ENCODE assay signal across 33 mouse cellular contexts in genomic region chr17:12562215-12562614, GRCm38 (mm10). TPM values are rescaled to one million over a fixed set of nuclear protein-coding genes. Genes with fewer than 3 reads are reported as not detected.
DNase-seq lines count a peak whose midpoint lies in the region; ATAC-seq and TF ChIP-seq lines count a peak whose summit lies in the region.
"Had no signal": no experiment of that assay in that cellular context is flagged by ENCODE, and none has a peak within 500 bp of the region (broad histone marks: within the 10 kb centered on the region; RNA-seq: fewer than 3 reads in every experiment).

No protein-coding gene starts in this region.

- H3K79me2 ChIP-seq in heart, adult 2 months (replicated peaks; ENCODE audit: control insufficient read depth, insufficient read depth, low read length), result no peaks in the 10 kb centered on the region

- TF ChIP-seq POLR2A in heart, adult 2 months (IDR thresholded peaks at IDR 0.05; ENCODE audit: insufficient read depth, low read depth, low read length), result no peak

- peak; percentile 45 for TF ChIP-seq CTCF in heart, adult 2 months (IDR thresholded peaks at IDR 0.05)
- TF ChIP-seq CTCF in kidney, postnatal 0 days (IDR thresholded peaks at IDR 0.05; ENCODE audit: low read depth), result peak; percentile 59
- TF ChIP-seq CTCF in lung, embryonic 14.5 days (IDR thresholded peaks at IDR 0.05; ENCODE audit: low read depth), result peak; percentile 17; the same call in 1 of the 2 replicates
- TF ChIP-seq CTCF in stomach, postnatal 0 days (IDR thresholded peaks at IDR 0.05; ENCODE audit: low read depth), result peak; percentile 42; the same call in 1 of the 2 replicates

- TF ChIP-seq EP300 in heart, adult 2 months (IDR thresholded peaks at IDR 0.05; ENCODE audit: insufficient read depth, low read depth, low read length), result no peak
- no peak for TF ChIP-seq EP300 in stomach, postnatal 0 days (optimal IDR thresholded peaks at IDR 0.05)

- no peak overlapping the region for H3K4me2 ChIP-seq in kidney, postnatal 0 days (ENCODE audit: low read length)
- no peak overlapping the region for H3K4me2 ChIP-seq in lung, embryonic 14.5 days
- no peak overlapping the region for H3K4me2 ChIP-seq in stomach, postnatal 0 days (replicated peaks; ENCODE audit: low read depth)
- H3K4me2 ChIP-seq: embryonic facial prominence, embryonic 12.5 days; heart, embryonic 13.5 days; limb, embryonic 13.5 days; neural tube, embryonic 15.5 days; stomach, embryonic 15.5 days had no signal

- no peak overlapping the region for H3K9ac ChIP-seq in heart, adult 2 months (ENCODE audit: low read depth, low read length)
- H3K9ac ChIP-seq in kidney, postnatal 0 days (ENCODE audit: low read depth, low read length), result no peak overlapping the region
- no peak overlapping the region for H3K9ac ChIP-seq in lung, embryonic 14.5 days
- H3K9ac ChIP-seq in stomach, postnatal 0 days (ENCODE audit: low read length), result no peak overlapping the region
- H3K9ac ChIP-seq: embryonic facial prominence, embryonic 12.5 days; heart, embryonic 13.5 days; limb, embryonic 13.5 days; liver, embryonic 14.5 days; neural tube, embryonic 15.5 days; stomach, embryonic 15.5 days had no signal

- no peak for ATAC-seq in kidney, postnatal 0 days (replicated peaks; ENCODE audit: low FRiP score, low read depth)
- no peak for ATAC-seq in lung, embryonic 14.5 days (ENCODE audit: insufficient read depth)
- no peak for ATAC-seq in stomach, postnatal 0 days (ENCODE audit: low FRiP score, low TSS enrichment)
- ATAC-seq: forebrain, embryonic 14.5 days; hindbrain, embryonic 16.5 days; Patski had no signal

- peaks cover 10% of the 10 kb centered on the region for H3K9me3 ChIP-seq in heart, embryonic 10.5 days
- no peaks in the 10 kb centered on the region for H3K9me3 ChIP-seq in kidney, postnatal 0 days (replicated peaks; ENCODE audit: low read length)
- 0 out of 2 replicates have a peak, but pooled peaks cover 6% of the 10 kb centered on the region for H3K9me3 ChIP-seq in lung, embryonic 14.5 days (ENCODE audit: low read depth, low read length)
- H3K9me3 ChIP-seq in stomach, postnatal 0 days (ENCODE audit: control insufficient read depth, low read length), result no peaks in the 10 kb centered on the region
- H3K9me3 ChIP-seq: neural tube, embryonic 15.5 days; stomach, embryonic 15.5 days had no signal

- 76% methylated on average over 4 of the region's 4 CpGs for WGBS in heart, adult 2 months
- 78% methylated on average over 4 of the region's 4 CpGs for WGBS in heart, embryonic 10.5 days
- WGBS in kidney, postnatal 0 days, result 77% methylated on average over 4 of the region's 4 CpGs
- 81% methylated on average over 4 of the region's 4 CpGs for WGBS in lung, embryonic 14.5 days
- 76% methylated on average over 4 of the region's 4 CpGs for WGBS in stomach, postnatal 0 days

- no peaks in the 10 kb centered on the region for H3K27me3 ChIP-seq in heart, adult 2 months (ENCODE audit: control insufficient read depth, insufficient read depth, low read length)
- no peaks in the 10 kb centered on the region for H3K27me3 ChIP-seq in heart, embryonic 10.5 days (ENCODE audit: insufficient read depth, poor library complexity, severe bottlenecking)
- no peaks in the 10 kb centered on the region for H3K27me3 ChIP-seq in kidney, postnatal 0 days (ENCODE audit: insufficient read depth, low read length)
- no peaks in the 10 kb centered on the region for H3K27me3 ChIP-seq in lung, embryonic 14.5 days (ENCODE audit: insufficient read depth, low read length)
- no peaks in the 10 kb centered on the region for H3K27me3 ChIP-seq in stomach, postnatal 0 days (ENCODE audit: control insufficient read depth, insufficient read depth, low read length)
- H3K27me3 ChIP-seq: embryonic facial prominence, embryonic 12.5 days; heart, embryonic 13.5 days; limb, embryonic 13.5 days; neural tube, embryonic 15.5 days; Patski; stomach, embryonic 15.5 days had no signal

- no peak overlapping the region for H3K27ac ChIP-seq in heart, adult 2 months
- no peak overlapping the region for H3K27ac ChIP-seq in heart, embryonic 10.5 days
- H3K27ac ChIP-seq in kidney, postnatal 0 days, result no peak overlapping the region
- H3K27ac ChIP-seq in lung, embryonic 14.5 days (ENCODE audit: low read depth), result no peak overlapping the region
- H3K27ac ChIP-seq in stomach, postnatal 0 days (replicated peaks), result no peak overlapping the region
- H3K27ac ChIP-seq: embryonic facial prominence, embryonic 12.5 days; heart, embryonic 13.5 days; limb, embryonic 13.5 days; liver, embryonic 14.5 days; macrophage; neural tube, embryonic 15.5 days; stomach, embryonic 15.5 days had no signal

- DNase-seq in heart, adult 2 months, result no peak
- DNase-seq in heart, embryonic 10.5 days (ENCODE audit: low spot score), result no peak
- peak; percentile 14 for DNase-seq in kidney, postnatal 0 days (ENCODE audit: low spot score)
- DNase-seq in kidney, postnatal 4 days, result no peak
- DNase-seq in lung, embryonic 14.5 days, result no peak
- DNase-seq in lung, postnatal 14 days, result no peak
- DNase-seq in stomach, postnatal 0 days (ENCODE audit: low spot score), result no peak
- no peak for DNase-seq in thymus, postnatal 25 days
- DNase-seq: adrenal gland, postnatal 25 days; cerebellum, adult 11-12 months; cerebellum, adult 9-11 months; embryo, embryonic 11 days; gastrocnemius, postnatal 36 days; heart, adult 18-20 months; kidney, postnatal 14 days; midbrain, embryonic 14.5 days; retina, postnatal 1 day; right cerebral cortex, postnatal 14 days; thymus, postnatal 14 days had no signal

- no peaks in the 10 kb centered on the region for H3K36me3 ChIP-seq in heart, adult 2 months (ENCODE audit: control insufficient read depth, insufficient read depth, low read length)
- no peaks in the 10 kb centered on the region for H3K36me3 ChIP-seq in heart, embryonic 10.5 days
- no peaks in the 10 kb centered on the region for H3K36me3 ChIP-seq in kidney, postnatal 0 days (ENCODE audit: insufficient read depth, low read length)
- H3K36me3 ChIP-seq in lung, embryonic 14.5 days (ENCODE audit: insufficient read depth), result no peaks in the 10 kb centered on the region
- H3K36me3 ChIP-seq in stomach, postnatal 0 days (ENCODE audit: control insufficient read depth, insufficient read depth, low read length), result no peaks in the 10 kb centered on the region
- H3K36me3 ChIP-seq: embryonic facial prominence, embryonic 12.5 days; G1E; heart, embryonic 13.5 days; limb, embryonic 13.5 days; neural tube, embryonic 15.5 days; stomach, embryonic 15.5 days had no signal

- no peaks in the 10 kb centered on the region for H3K4me1 ChIP-seq in heart, adult 2 months (ENCODE audit: control insufficient read depth, insufficient read depth, low read length)
- H3K4me1 ChIP-seq in heart, embryonic 10.5 days, result no peaks in the 10 kb centered on the region
- no peaks in the 10 kb centered on the region for H3K4me1 ChIP-seq in kidney, postnatal 0 days (replicated peaks; ENCODE audit: insufficient read depth, low read length)
- no peaks in the 10 kb centered on the region for H3K4me1 ChIP-seq in lung, embryonic 14.5 days (ENCODE audit: insufficient read depth)
- H3K4me1 ChIP-seq in stomach, postnatal 0 days (replicated peaks; ENCODE audit: control insufficient read depth, insufficient read depth), result no peaks in the 10 kb centered on the region
- H3K4me1 ChIP-seq: embryonic facial prominence, embryonic 12.5 days; heart, embryonic 13.5 days; limb, embryonic 13.5 days; neural tube, embryonic 15.5 days; stomach, embryonic 15.5 days had no signal

- H3K4me3 ChIP-seq in heart, adult 2 months, result no peak overlapping the region
- H3K4me3 ChIP-seq in heart, embryonic 10.5 days, result no peak overlapping the region
- H3K4me3 ChIP-seq in kidney, postnatal 0 days (replicated peaks; ENCODE audit: low read depth, low read length), result no peak overlapping the region
- no peak overlapping the region for H3K4me3 ChIP-seq in lung, embryonic 14.5 days (ENCODE audit: low read depth, low read length)
- H3K4me3 ChIP-seq in stomach, postnatal 0 days (ENCODE audit: low read depth, low read length), result no peak overlapping the region
- H3K4me3 ChIP-seq: embryonic facial prominence, embryonic 12.5 days; heart, embryonic 13.5 days; limb, embryonic 13.5 days; neural tube, embryonic 15.5 days; stomach, embryonic 15.5 days had no signal

- intact Hi-C loops in heart, adult 2 months (cut with DNase I), result loop anchor here (5.0 kb wide), 1 partner anchor 95 kb away; no protein-coding TSS in a partner anchor

RNA-seq across cellular contexts. Expression of gene Slc22a2, which starts 21.7 kb away (rescaled TPM):
- total RNA-seq in heart, adult 2 months (2021), result not detected
- polyA plus RNA-seq in heart, adult 2 months (2012; rRNA removed), result 0.20 TPM in 1 of 2 replicates, not detected in the other
- 0.09 TPM in 1 of 2 replicates, not detected in the other for polyA plus RNA-seq in heart, embryonic 10.5 days (2016; fragmentation: Nextera tagmentation; extraction: Ambion mirVana)
- 55.6 and 65.6 TPM in 2 replicates for polyA plus RNA-seq in kidney, postnatal 0 days (2015; fragmentation: Nextera tagmentation; extraction: Ambion mirVana)
- not detected in 2 replicates for polyA plus RNA-seq in lung, embryonic 14.5 days (2014; fragmentation: Nextera tagmentation; extraction: Ambion mirVana)
- polyA plus RNA-seq in stomach, postnatal 0 days (2015; fragmentation: Nextera tagmentation; extraction: Ambion mirVana), result not detected in 2 replicates
- total RNA-seq: G1E; gastrocnemius, postnatal 36 days; heart, adult 18-20 months; heart, postnatal 25 days had no signal
- polyA plus RNA-seq: embryonic facial prominence, embryonic 12.5 days; G1E; heart, embryonic 13.5 days; hindbrain, embryonic 11.5 days; limb, embryonic 13.5 days; lung, embryonic 16.5 days; macrophage; Patski had no signal

RNA-seq across cellular contexts. Expression of gene Slc22a3, which starts 54.7 kb away (rescaled TPM):
- total RNA-seq in heart, adult 2 months (2021), result 10 to 100 TPM in 1 of 2 experiments, 1 to 10 TPM in 1; 9.3 to 11.3 TPM
- 5.6 and 7.7 TPM in 2 replicates for polyA plus RNA-seq in heart, adult 2 months (2012; rRNA removed)
- 0.32 and 0.74 TPM in 2 replicates for polyA plus RNA-seq in heart, embryonic 10.5 days (2016; fragmentation: Nextera tagmentation; extraction: Ambion mirVana)
- polyA plus RNA-seq in kidney, postnatal 0 days (2015; fragmentation: Nextera tagmentation; extraction: Ambion mirVana), result 0.57 and 0.68 TPM in 2 replicates
- polyA plus RNA-seq in lung, embryonic 14.5 days (2014; fragmentation: Nextera tagmentation; extraction: Ambion mirVana), result 0.26 and 0.49 TPM in 2 replicates
- 0.05 and 0.07 TPM in 2 replicates for polyA plus RNA-seq in stomach, postnatal 0 days (2015; fragmentation: Nextera tagmentation; extraction: Ambion mirVana)
- polyA plus RNA-seq: macrophage, Patski had no signal

Comparison
In these comparisons a context has a peak if more than half of its experiments do, and no peak if none do; other contexts are left out.
1. RNA of gene Slc22a2, which starts 21.7 kb away (polyA plus RNA-seq): 55.6 to 65.6 TPM in kidney, postnatal 0 days; 0.20 TPM in heart, adult 2 months, not detected in lung, embryonic 14.5 days, 0.09 TPM in heart, embryonic 10.5 days and not detected in stomach, postnatal 0 days; every median in the first group is over 10 times any median in the second.
2. Peak in every context shown above with its lines, with median percentiles within 50 percentile points of each other: CTCF ChIP-seq.